Mouse (Mus musculus): ENCODE measurements around the gene Lats2.

GRCm38 (mm10) chr14:57732668-57733293 is 25.4 kb downstream of the Lats2 start:
- TF ChIP-seq JUN (IDR thresholded peaks at IDR 0.05; ENCODE audit: insufficient read depth, low read depth, low read length) (no peak), MAX (IDR thresholded peaks at IDR 0.05; ENCODE audit: low read length) (no peak), CTCF (conservative IDR thresholded peaks at IDR 0.05 in 1 of 2, IDR thresholded peaks at IDR 0.05 in 1 of 2; ENCODE audit: low read depth in 2 of 2, low read length in 2 of 2) (no peak), CHD2 (IDR thresholded peaks at IDR 0.05; ENCODE audit: low read length) (no peak), CHD1 (IDR thresholded peaks at IDR 0.05; ENCODE audit: low read depth, low read length) (no peak), NELFE (IDR thresholded peaks at IDR 0.05; ENCODE audit: low read depth, low read length) (no peak)

All from CH12.LX (cell line).